Mouse (Mus musculus): ENCODE measurements around the gene Naa11.

DNA sequence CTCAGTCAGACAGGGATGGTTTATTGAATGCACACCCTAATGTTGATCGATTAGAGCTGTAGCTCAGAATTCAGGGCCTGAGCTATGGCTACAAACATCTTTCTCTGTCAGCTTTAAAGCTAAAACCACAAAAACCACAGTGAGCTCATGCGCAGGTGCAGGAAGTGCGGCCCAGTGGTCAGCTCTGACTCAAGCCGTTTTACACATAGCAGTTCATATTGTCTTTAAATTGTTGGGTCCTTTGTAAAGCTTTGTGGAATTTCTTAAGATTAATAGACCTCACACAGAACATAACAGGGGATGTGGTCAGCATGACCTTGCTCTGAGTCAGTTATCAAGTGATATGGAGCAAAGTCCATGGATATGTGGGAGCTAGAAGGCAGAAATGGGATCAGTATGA lies 5.4 kb upstream of the Naa11 start:
- TF ChIP-seq CTCF (IDR thresholded peaks at IDR 0.05; ENCODE audit: low read depth) (no peak), EP300 (IDR thresholded peaks at IDR 0.05; ENCODE audit: low read depth) (no peak)
